Mouse (Mus musculus) mouse trophoblast stem cell (cell line): ENCODE data around the gene Asb11.

Source experiments
- in situ Hi-C, 2 experiments: fragments of 300-500 bp; cut with MseI, MboI; formaldehyde crosslinking; loops; 2 replicates in 1 of 2; 3 replicates in 1 of 2; pipeline ENCODE4 v1.15.1; 2025

The Asb11 gene

GRCm38 (mm10) chrX:164441306-164441705 lies 4.5 kb downstream of the Asb11 start:
- in situ Hi-C loops = loop anchor here in 1 of 2 experiments (10.0 kb wide), 1 partner anchor 257 kb away; no protein-coding TSS in a partner anchor

- in situ Hi-C loops = loop anchor here in 1 of 2 experiments (10.0 kb wide), 1 partner anchor 261 kb away; no protein-coding TSS in a partner anchor
Measured at GRCm38 (mm10) chrX:164445601-164446000, 8.8 kb downstream of the Asb11 start.

- in situ Hi-C loops = loop anchor here in 1 of 2 experiments (10.0 kb wide), 1 partner anchor 261 kb away; no protein-coding TSS in a partner anchor
Measured at GRCm38 (mm10) chrX:164446106-164446551, 9.3 kb downstream of the Asb11 start.

GRCm38 (mm10) chrX:164446835-164447681 lies 10.3 kb downstream of the Asb11 start:
- in situ Hi-C loops = loop anchor here in 1 of 2 experiments (10.0 kb wide), 1 partner anchor 262 kb away; no protein-coding TSS in a partner anchor

GRCm38 (mm10) chrX:164447682-164448071 lies 10.9 kb downstream of the Asb11 start:
- in situ Hi-C loops = loop anchor here in 1 of 2 experiments (10.0 kb wide), 1 partner anchor 263 kb away; no protein-coding TSS in a partner anchor

- in situ Hi-C loops = loop anchor here in 1 of 2 experiments (10.0 kb wide), 1 partner anchor 264 kb away; no protein-coding TSS in a partner anchor
Measured at GRCm38 (mm10) chrX:164449201-164449600, 12.4 kb downstream of the Asb11 start.

GRCm38 (mm10) chrX:164459205-164459878 lies 22.5 kb downstream of the Asb11 start:
- in situ Hi-C loops = loop anchor here in 1 of 2 experiments (10.0 kb wide), 1 partner anchor 275 kb away; no protein-coding TSS in a partner anchor

GRCm38 (mm10) chrX:164502258-164502657 lies 65.5 kb downstream of the Asb11 start:
- in situ Hi-C loops = no loop called here

- in situ Hi-C loops = no loop called here
Measured at GRCm38 (mm10) chrX:164505709-164506498, 69.1 kb downstream of the Asb11 start, which contains the start of gene Asb9. Asb9 (plus strand) TSS chrX:164506327.

GRCm38 (mm10) chrX:164507068-164507467 lies 70.3 kb downstream of the Asb11 start:
- in situ Hi-C loops = no loop called here

- in situ Hi-C loops = no loop called here
Measured at GRCm38 (mm10) chrX:164508728-164509127, 71.9 kb downstream of the Asb11 start.
